8 mouse cellular contexts compared by ENCODE assay signal in genomic region chr17:50677978-50678712, GRCm38 (mm10).
DNase-seq lines count a peak whose midpoint lies in the region.

No protein-coding gene starts in this region.

- intact Hi-C loops in left cerebral cortex, postnatal 10 days (cut with DNase I), result no loop called here

- DNase-seq in retina, postnatal 7 days (ENCODE audit: low read depth, low spot score), result peak; percentile 3
- no peak for DNase-seq in retina, embryonic 14.5 days (ENCODE audit: low spot score)
- DNase-seq in cerebellum, adult 11 months, result peak; percentile 62
- peak; percentile 43 for DNase-seq in gastrocnemius, postnatal 10 days
- DNase-seq in kidney, adult 8-10 months, result peak; percentile 9 to 15
- DNase-seq in lung, postnatal 14 days, result peak; percentile 53
- no peak for DNase-seq in right cerebral cortex, postnatal 10 days (ENCODE audit: low spot score in 2 of 2)
- DNase-seq in left cerebral cortex, postnatal 10 days (ENCODE audit: extremely low spot score in 1 of 2, low spot score in 2 of 2), result no peak

Comparison
In these comparisons a context has a peak if more than half of its experiments do, and no peak if none do; other contexts are left out.
1. DNase-seq: peak in retina, postnatal 7 days (single experiment), cerebellum, adult 11 months (single experiment), gastrocnemius, postnatal 10 days (single experiment), kidney, adult 8-10 months (2 of 2) and lung, postnatal 14 days (single experiment); none in retina, embryonic 14.5 days (single experiment), right cerebral cortex, postnatal 10 days (0 of 2) and left cerebral cortex, postnatal 10 days (0 of 2).